Mouse (Mus musculus) limb, embryonic 13.5 days (tissue): ENCODE measurements around the gene Gfm1. TPM values are rescaled to one million over a fixed set of nuclear protein-coding genes. Genes with fewer than 3 reads are reported as not detected.

ENCODE experiments used
- ATAC-seq: fragments of 200-750 bp; cut with Nextera tagmentation; 2 replicates; pipeline ENCODE4 v1.8.0; 2017; ENCODE audit warnings: low read depth, moderate number of reproducible peaks, moderate TSS enrichment; ENCODE audit not compliant: low FRiP score
- H3K27ac ChIP-seq: fragments of 300-500 bp; sonication (generic); 2 replicates; pipeline ENCODE4 v1.5.1; 2015; ENCODE audit warnings: inconsistent platforms, mild to moderate bottlenecking, moderate library complexity
- H3K27me3 ChIP-seq: fragments of 300-500 bp; sonication (generic); 2 replicates; pipeline ENCODE4 v1.6.1; 2015; ENCODE audit warnings: mild to moderate bottlenecking, inconsistent platforms
- H3K36me3 ChIP-seq: fragments of 300-500 bp; sonication (generic); 2 replicates; pipeline ENCODE4 v1.6.1; 2015; ENCODE audit warnings: inconsistent platforms, mild to moderate bottlenecking, moderate library complexity
- H3K4me1 ChIP-seq: fragments of 300-500 bp; sonication (generic); 2 replicates; pipeline ENCODE4 v1.6.1; 2015; ENCODE audit warnings: inconsistent platforms
- H3K4me2 ChIP-seq: fragments of 300-500 bp; sonication (generic); replicated peaks from 2 replicates; pipeline ENCODE4 v1.6.1; 2015; ENCODE audit warnings: inconsistent platforms, mild to moderate bottlenecking, moderate library complexity
- H3K4me3 ChIP-seq: fragments of 300-500 bp; sonication (generic); 2 replicates; pipeline ENCODE4 v1.5.1; 2015; ENCODE audit warnings: moderate library complexity, mild to moderate bottlenecking, inconsistent platforms
- H3K9ac ChIP-seq: fragments of 300-500 bp; sonication (generic); 2 replicates; pipeline ENCODE4 v1.6.1; 2015; ENCODE audit warnings: mild to moderate bottlenecking, inconsistent platforms
- H3K9me3 ChIP-seq: fragments of 300-500 bp; sonication (generic); 2 replicates; pipeline ENCODE4 v1.6.1; 2016; ENCODE audit warnings: inconsistent platforms
- WGBS: fragments of 180-500 bp; shearing (Covaris S2); methylation state at CpG from one replicate; pipeline ENCODE4 v1.1.7; 2015; 5-methylcytosine and 5-hydroxymethylcytosine counted together
- polyA plus RNA-seq: library from polyadenylated mRNA; unstranded; fragments of >200 nt; fragmentation: Nextera tagmentation; extraction: Ambion mirVana; gene quantifications from 2 replicates; pipeline ENCODE4 v1.2.1, GENCODE M21; 2015

Gene Gfm1
- 41.4 and 44.3 TPM in 2 replicates for polyA plus RNA-seq

GRCm38 (mm10) chr3:67429999-67430380 is at the start of gene Gfm1:
TSS of gene Gfm1 (plus strand) at chr3:67430096.
- WGBS: under 1% methylated on average over 24 of the region's 24 CpGs
- H3K9ac ChIP-seq: peak within 1 kb of the TSS; percentile 91
- H3K27me3 ChIP-seq: no peaks in the 10 kb centered on the region
- peak within 1 kb of the TSS; percentile 99 for H3K4me3 ChIP-seq
- peaks cover 12% of the 10 kb centered on the region; the same call in 1 of the 2 replicates for H3K9me3 ChIP-seq
- H3K36me3 ChIP-seq: peaks cover 27% of the 10 kb centered on the region
- H3K4me2 ChIP-seq: peak within 1 kb of the TSS; percentile 84
- no peak within 1 kb of the TSS for H3K27ac ChIP-seq
- peak; percentile 94 for ATAC-seq
- peaks cover 9% of the 10 kb centered on the region for H3K4me1 ChIP-seq

GRCm38 (mm10) chr3:67429338-67429998 is 428 bp upstream of the Gfm1 start:
- Histone ChIP-seq H3K4me1 (peaks cover 9% of the 10 kb centered on the region), H3K27me3 (no peaks in the 10 kb centered on the region), H3K4me2 (peak overlapping the region; percentile 84), H3K9me3 (peaks cover 12% of the 10 kb centered on the region; the same call in 1 of the 2 replicates), H3K9ac (no peak overlapping the region; the same call in 1 of the 2 replicates), H3K36me3 (peaks cover 26% of the 10 kb centered on the region), H3K4me3 (peak overlapping the region; percentile 99), H3K27ac (no peak overlapping the region)
- ATAC-seq: peak; percentile 55
- WGBS: 34% methylated on average over 8 of the region's 8 CpGs

- WGBS: 92% methylated on average over 6 of the region's 6 CpGs
Measured at GRCm38 (mm10) chr3:67434011-67434410, 4.1 kb downstream of the Gfm1 start.

DNA sequence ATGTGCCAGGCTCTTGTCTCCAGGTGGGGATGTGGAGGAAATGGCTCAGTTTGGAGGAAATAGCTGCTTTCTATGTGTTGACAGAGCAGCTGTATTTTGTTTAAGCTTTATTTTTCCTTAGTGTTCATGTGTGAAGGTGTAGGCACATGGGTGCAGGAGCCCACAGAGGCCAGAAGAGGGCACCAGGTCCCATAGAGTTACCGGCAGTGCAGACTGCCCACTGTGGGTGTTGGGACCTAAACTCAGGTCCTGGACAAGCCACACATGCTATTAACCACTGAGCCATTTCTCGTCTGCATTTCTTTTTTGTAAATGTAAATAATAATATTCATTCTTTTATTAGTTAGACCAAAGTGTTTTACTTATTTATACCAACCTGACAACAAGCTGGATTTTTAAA is 17.2 kb downstream of the Gfm1 start:
- H3K4me3 ChIP-seq: no peak overlapping the region
- no peak overlapping the region for H3K27ac ChIP-seq
- H3K9ac ChIP-seq: no peak overlapping the region
- WGBS: 96% methylated on average over 2 of the region's 2 CpGs
- H3K27me3 ChIP-seq: no peaks in the 10 kb centered on the region
- H3K9me3 ChIP-seq: no peaks in the 10 kb centered on the region
- no peaks in the 10 kb centered on the region for H3K4me1 ChIP-seq
- H3K4me2 ChIP-seq: no peak overlapping the region
- ATAC-seq: no peak
- peaks cover 81% of the 10 kb centered on the region for H3K36me3 ChIP-seq

More at GRCm38 (mm10) chr3:67434011-67434410, 4.1 kb downstream of the Gfm1 start:
- Histone ChIP-seq H3K4me1 (peaks cover 9% of the 10 kb centered on the region), H3K36me3 (peaks cover 62% of the 10 kb centered on the region), H3K27me3 (no peaks in the 10 kb centered on the region), H3K4me3 (no peak overlapping the region), H3K9me3 (no peaks in the 10 kb centered on the region), H3K9ac (no peak overlapping the region), H3K27ac (no peak overlapping the region), H3K4me2 (no peak overlapping the region)
- ATAC-seq: no peak

DNA sequence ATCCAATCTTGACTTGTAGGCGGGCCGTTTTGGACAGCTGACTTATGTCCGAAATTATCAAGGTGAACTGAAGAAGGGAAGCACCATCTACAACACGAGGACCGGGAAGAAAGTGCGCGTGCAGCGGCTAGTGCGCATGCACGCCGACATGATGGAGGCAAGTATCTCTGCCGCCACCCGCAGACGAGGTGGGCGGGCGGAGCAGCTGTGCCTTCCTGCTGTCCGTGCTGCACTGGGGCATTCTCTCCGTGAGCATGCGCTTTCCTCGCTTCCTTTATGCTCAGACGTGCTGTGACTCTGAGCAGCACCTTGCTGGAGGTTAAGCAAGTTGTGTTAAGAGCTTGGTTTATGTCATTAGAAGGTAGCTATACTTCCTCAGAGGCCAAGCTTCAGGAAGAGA is 19.8 kb downstream of the Gfm1 start:
- WGBS: 94% methylated on average over 21 of the region's 21 CpGs
- Histone ChIP-seq H3K9ac (no peak overlapping the region), H3K4me3 (no peak overlapping the region), H3K36me3 (peaks cover 80% of the 10 kb centered on the region), H3K27ac (no peak overlapping the region), H3K4me1 (no peaks in the 10 kb centered on the region), H3K27me3 (no peaks in the 10 kb centered on the region), H3K9me3 (no peaks in the 10 kb centered on the region), H3K4me2 (no peak overlapping the region)
- ATAC-seq: no peak

- no peak for ATAC-seq
- H3K4me1 ChIP-seq: no peaks in the 10 kb centered on the region
- H3K9me3 ChIP-seq: no peaks in the 10 kb centered on the region
- H3K27ac ChIP-seq: no peak overlapping the region
- H3K36me3 ChIP-seq: peaks cover 86% of the 10 kb centered on the region
- H3K4me3 ChIP-seq: no peak overlapping the region
- 84% methylated on average over 5 of the region's 5 CpGs for WGBS
- no peaks in the 10 kb centered on the region for H3K27me3 ChIP-seq
- H3K9ac ChIP-seq: no peak overlapping the region
- no peak overlapping the region for H3K4me2 ChIP-seq
Measured at GRCm38 (mm10) chr3:67450601-67451210, 20.8 kb downstream of the Gfm1 start.

GRCm38 (mm10) chr3:67459881-67460280 is 30.0 kb downstream of the Gfm1 start:
- Histone ChIP-seq H3K4me3 (no peak overlapping the region), H3K4me1 (peaks cover 15% of the 10 kb centered on the region), H3K9ac (no peak overlapping the region), H3K9me3 (no peaks in the 10 kb centered on the region), H3K36me3 (peaks cover 60% of the 10 kb centered on the region), H3K27me3 (no peaks in the 10 kb centered on the region), H3K27ac (no peak overlapping the region), H3K4me2 (no peak overlapping the region)
- ATAC-seq: no peak
- WGBS: 83% methylated on average over 3 of the region's 3 CpGs

- H3K27ac ChIP-seq: no peak overlapping the region
- no peak overlapping the region for H3K9ac ChIP-seq
- peaks cover 44% of the 10 kb centered on the region for H3K36me3 ChIP-seq
- no peaks in the 10 kb centered on the region for H3K27me3 ChIP-seq
- no peak for ATAC-seq
- no peaks in the 10 kb centered on the region for H3K9me3 ChIP-seq
- H3K4me3 ChIP-seq: peak overlapping the region; percentile 67; the same call in 1 of the 2 replicates
- 80% methylated on average over 7 of the region's 7 CpGs for WGBS
- peaks cover 15% of the 10 kb centered on the region for H3K4me1 ChIP-seq
- H3K4me2 ChIP-seq: peak overlapping the region; percentile 74
Measured at GRCm38 (mm10) chr3:67462015-67462414, 32.1 kb downstream of the Gfm1 start.

DNA sequence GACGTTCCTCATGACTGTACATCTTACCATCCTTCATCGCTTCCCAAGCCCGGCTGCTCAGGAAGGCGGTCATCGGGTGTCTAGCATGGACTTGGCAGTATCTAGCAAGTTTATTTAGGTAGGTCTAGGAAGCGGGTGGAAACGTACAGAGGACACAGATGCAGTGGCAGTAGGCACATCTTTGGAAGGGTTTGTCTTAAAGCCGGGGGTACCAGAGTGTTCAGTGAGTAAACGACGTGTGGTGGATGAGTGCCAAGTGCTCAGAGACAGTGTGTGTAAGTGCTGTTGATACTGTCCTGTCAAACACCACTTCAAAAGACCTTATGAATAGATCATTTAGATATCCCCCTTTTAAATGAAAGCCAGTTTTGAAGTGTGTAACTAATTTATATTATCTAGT is 32.7 kb downstream of the Gfm1 start:
- Histone ChIP-seq H3K4me3 (peak overlapping the region; percentile 67), H3K36me3 (peaks cover 40% of the 10 kb centered on the region), H3K27me3 (no peaks in the 10 kb centered on the region), H3K27ac (no peak overlapping the region), H3K9me3 (no peaks in the 10 kb centered on the region), H3K4me1 (peaks cover 15% of the 10 kb centered on the region), H3K4me2 (peak overlapping the region; percentile 74), H3K9ac (peak overlapping the region; percentile 78)
- 31% methylated on average over 10 of the region's 10 CpGs for WGBS
- no peak for ATAC-seq

DNA sequence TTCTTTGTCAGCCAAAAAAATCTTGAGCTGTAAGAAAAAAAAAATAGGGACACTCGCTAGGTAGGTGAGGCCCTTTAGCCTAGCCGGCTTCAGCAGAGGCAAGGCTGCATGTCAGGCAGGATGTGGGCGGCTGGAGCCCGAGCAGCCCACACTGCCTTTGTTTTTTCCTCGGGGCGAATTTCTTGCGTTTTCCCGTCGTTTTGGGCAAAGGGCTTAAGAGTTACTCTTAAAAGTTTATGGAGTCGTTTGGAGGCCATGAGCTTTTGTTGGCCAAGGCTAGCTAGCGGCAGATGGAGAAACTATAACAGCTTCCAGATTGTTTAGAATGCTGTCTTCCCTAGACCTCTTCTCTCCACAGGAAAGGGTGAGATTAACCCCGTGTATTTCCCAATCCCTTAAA is 33.1 kb downstream of the Gfm1 start:
- H3K4me2 ChIP-seq: peak overlapping the region; percentile 74
- no peaks in the 10 kb centered on the region for H3K9me3 ChIP-seq
- H3K9ac ChIP-seq: peak overlapping the region; percentile 78
- no peaks in the 10 kb centered on the region for H3K27me3 ChIP-seq
- H3K4me1 ChIP-seq: peaks cover 15% of the 10 kb centered on the region
- H3K36me3 ChIP-seq: peaks cover 37% of the 10 kb centered on the region
- under 1% methylated on average over 12 of the region's 12 CpGs for WGBS
- ATAC-seq: peak; percentile 54; the same call in 1 of the 2 replicates
- peak overlapping the region; percentile 88 for H3K27ac ChIP-seq
- peak overlapping the region; percentile 67 for H3K4me3 ChIP-seq

DNA sequence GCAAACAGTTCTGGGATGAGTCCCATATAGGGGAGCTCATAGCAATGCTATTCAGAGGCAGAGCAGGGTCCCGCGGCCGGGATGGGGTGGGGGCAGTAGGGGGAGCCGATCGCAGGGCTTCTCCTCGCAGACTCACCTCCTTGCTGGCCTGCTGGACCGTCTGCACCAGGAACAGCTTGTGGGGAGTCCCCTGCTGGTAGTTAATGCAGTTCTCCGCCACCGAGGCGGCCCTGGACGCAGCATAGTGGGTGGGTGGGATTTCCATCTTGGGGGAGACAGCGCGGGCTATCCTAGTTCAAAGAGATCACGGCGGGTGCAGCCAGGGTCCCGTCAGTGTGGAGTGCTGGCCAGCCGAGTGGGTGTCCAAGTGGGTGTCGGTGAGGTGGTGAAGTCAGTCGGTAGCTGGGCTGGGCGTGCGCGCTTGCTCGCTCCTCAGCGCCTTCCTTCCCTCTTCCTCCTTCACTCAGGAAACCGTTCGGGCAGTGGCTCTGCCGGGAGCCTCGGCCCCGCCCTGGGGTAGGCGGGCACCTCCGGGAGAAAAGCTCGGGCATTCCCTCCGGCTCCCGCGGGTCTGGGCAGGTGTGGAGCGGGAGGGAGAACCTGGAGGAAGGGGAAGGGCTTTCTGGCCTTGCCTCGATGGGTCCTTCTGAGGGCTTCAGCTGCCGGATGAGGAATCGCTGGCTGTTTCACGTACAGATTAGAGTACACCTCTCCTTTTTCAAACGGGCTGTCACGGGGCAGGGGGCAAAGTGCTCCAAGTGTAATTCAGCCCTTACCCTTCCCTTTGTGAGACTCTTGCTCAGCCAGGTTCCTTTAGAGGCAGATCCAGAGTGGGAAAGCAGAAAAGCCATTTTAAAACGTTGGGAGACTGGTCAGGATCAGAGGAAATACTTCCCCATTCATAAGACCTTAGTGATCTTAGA is 33.8 kb downstream of the Gfm1 start, which contains the start of gene Lxn:
TSS of gene Lxn (minus strand) at position 477 of the 923 bp plus-strand sequence.
- Histone ChIP-seq H3K27ac (peak within 1 kb of the TSS; percentile 88), H3K36me3 (peaks cover 36% of the 10 kb centered on the region), H3K4me2 (peak within 1 kb of the TSS; percentile 74), H3K9me3 (no peaks in the 10 kb centered on the region), H3K4me1 (peaks cover 15% of the 10 kb centered on the region), H3K27me3 (no peaks in the 10 kb centered on the region), H3K9ac (peak within 1 kb of the TSS; percentile 78), H3K4me3 (peak within 1 kb of the TSS; percentile 67)
- peak; percentile 91 for ATAC-seq
- under 1% methylated on average over 43 of the region's 43 CpGs for WGBS

GRCm38 (mm10) chr3:67466576-67466975 is 36.7 kb downstream of the Gfm1 start:
- Histone ChIP-seq H3K4me1 (peaks cover 15% of the 10 kb centered on the region), H3K4me3 (no peak overlapping the region), H3K9ac (no peak overlapping the region), H3K4me2 (no peak overlapping the region), H3K27ac (no peak overlapping the region), H3K36me3 (peaks cover 19% of the 10 kb centered on the region), H3K27me3 (no peaks in the 10 kb centered on the region), H3K9me3 (no peaks in the 10 kb centered on the region)
- 90% methylated on average over 5 of the region's 5 CpGs for WGBS
- no peak for ATAC-seq
